Mouse (Mus musculus): ENCODE results near the gene Ptbp2.

Ptbp2 gene

GRCm38 (mm10) chr3:119684741-119685140, 99.5 kb downstream of the Ptbp2 start:
- DNase-seq (ENCODE audit: low spot score), result no peak

All from urinary bladder, postnatal 14 days (tissue).